Mouse (Mus musculus) liver, adult 2 months (tissue): ENCODE results near the gene Slc51a. TPM values are rescaled to one million over a fixed set of nuclear protein-coding genes. Genes with fewer than 3 reads are reported as not detected.

Experiments used
- DNase-seq: peaks from one replicate; pipeline ENCODE4 v3.0.0-alpha.2; 2011; ENCODE audit warnings: low read depth, low spot score; ENCODE audit errors: extremely low read depth
- H3K27ac ChIP-seq: fragments of 200-500 bp; replicated peaks from 2 replicates; pipeline ENCODE4 v1.5.1; 2012; ENCODE audit warnings: low read depth, mild to moderate bottlenecking, control low read depth, inconsistent platforms, low read length; ENCODE audit not compliant: insufficient read depth
- H3K27me3 ChIP-seq: fragments of 200-500 bp; 2 replicates; pipeline ENCODE4 v1.6.1; 2012; ENCODE audit warnings: mild to moderate bottlenecking, moderate library complexity, low read length, inconsistent platforms; ENCODE audit not compliant: control insufficient read depth, insufficient read depth
- H3K36me3 ChIP-seq: fragments of 200-500 bp; 2 replicates; pipeline ENCODE4 v1.6.1; 2012; ENCODE audit warnings: low read length, inconsistent platforms; ENCODE audit not compliant: control insufficient read depth, insufficient read depth
- H3K4me1 ChIP-seq: fragments of 200-500 bp; 2 replicates; pipeline ENCODE4 v1.6.1; 2011; ENCODE audit warnings: low read length; ENCODE audit not compliant: control insufficient read depth, insufficient read depth
- H3K4me3 ChIP-seq: fragments of 200-500 bp; 2 replicates; pipeline ENCODE4 v1.5.1; 2011; ENCODE audit warnings: low read depth, mild to moderate bottlenecking, control low read depth, low read length, moderate library complexity; ENCODE audit not compliant: insufficient read depth
- H3K79me2 ChIP-seq: fragments of 200-500 bp; 2 replicates; pipeline ENCODE4 v1.6.1; 2012; ENCODE audit warnings: inconsistent platforms, mild to moderate bottlenecking, low read length, moderate library complexity; ENCODE audit not compliant: control insufficient read depth, insufficient read depth
- H3K9ac ChIP-seq: fragments of 200-500 bp; 2 replicates; pipeline ENCODE4 v1.6.1; 2012; ENCODE audit warnings: low read depth, mild to moderate bottlenecking, control low read depth, inconsistent platforms, low read length
- CTCF ChIP-seq: fragments of 200-500 bp; IDR thresholded peaks from 2 replicates; pipeline ENCODE4 v1.5.1; 2011; ENCODE audit warnings: low read depth, low read length, control low read depth
- POLR2A ChIP-seq: fragments of 200-500 bp; IDR thresholded peaks from 2 replicates; pipeline ENCODE4 v1.6.1; 2011; ENCODE audit warnings: low read length, control low read depth; ENCODE audit not compliant: insufficient read depth; ENCODE audit errors: extremely low read depth
- WGBS: fragments of 180-500 bp; shearing (Covaris S2); methylation state at CpG from one replicate; pipeline ENCODE4 v1.1.7; 2018; 5-methylcytosine and 5-hydroxymethylcytosine counted together
- polyA plus RNA-seq: library from polyadenylated mRNA; depleted of rRNA; stranded (reverse); fragments of >200 nt; gene quantifications from 2 replicates; pipeline ENCODE4 v1.2.3, GENCODE M21; 2012; rRNA removed
- total RNA-seq: library from RNA; depleted of rRNA; stranded (reverse); fragments of >200 nt; gene quantifications from 2 replicates; pipeline ENCODE4 v1.2.3, GENCODE M21; 2014; rRNA removed

Gene Slc51a
- total and polyA plus RNA-seq, 2 experiments = 0.06 TPM; not detected in 1

- Histone ChIP-seq H3K79me2 (no peaks in the 10 kb centered on the region; the same call in 1 of the 2 replicates), H3K27me3 (no peaks in the 10 kb centered on the region), H3K4me3 (no peak overlapping the region), H3K9ac (no peak overlapping the region), H3K36me3 (no peaks in the 10 kb centered on the region), H3K27ac (no peak overlapping the region), H3K4me1 (peaks cover 3% of the 10 kb centered on the region)
- WGBS = 87% methylated on average over 3 of the region's 3 CpGs
- TF ChIP-seq POLR2A (no peak), CTCF (no peak)
- DNase-seq = no peak
These were observed 60.2 kb downstream of the Slc51a start for GRCm38 (mm10) chr16:32427506-32427905.

Other genes starting within 250 kb of the Slc51a start
- gene Fbxo45, start 240.7 kb downstream of the Slc51a start, total RNA-seq = 4.4 and 4.5 TPM in 2 replicates
- gene Fbxo45, start 240.7 kb downstream of the Slc51a start, polyA plus RNA-seq = 1.8 and 2.1 TPM in 2 replicates
- gene Wdr53, start 240.7 kb downstream of the Slc51a start, total RNA-seq = 11.3 and 14.6 TPM in 2 replicates
- gene Wdr53, start 240.7 kb downstream of the Slc51a start, polyA plus RNA-seq = 3.7 and 4.1 TPM in 2 replicates
- gene Smco1, start 216.4 kb downstream of the Slc51a start, total RNA-seq = not detected in 2 replicates
- gene Smco1, start 216.4 kb downstream of the Slc51a start, polyA plus RNA-seq = not detected in 2 replicates
- gene Rnf168, start 210.4 kb downstream of the Slc51a start, total RNA-seq = 6.2 and 7.3 TPM in 2 replicates
- 5.1 and 6.2 TPM in 2 replicates for gene Rnf168, start 210.4 kb downstream of the Slc51a start, polyA plus RNA-seq
- 29.7 and 36.8 TPM in 2 replicates for gene Ubxn7, start 155.6 kb downstream of the Slc51a start, total RNA-seq
- gene Ubxn7, start 155.6 kb downstream of the Slc51a start, polyA plus RNA-seq = 1.9 and 2.1 TPM in 2 replicates
- gene Tm4sf19, start 87.4 kb downstream of the Slc51a start, total RNA-seq = not detected in 2 replicates
- gene Tm4sf19, start 87.4 kb downstream of the Slc51a start, polyA plus RNA-seq = not detected in 2 replicates
- 1.4 and 2.2 TPM in 2 replicates for gene Tctex1d2, start 68.2 kb downstream of the Slc51a start, total RNA-seq
- gene Tctex1d2, start 68.2 kb downstream of the Slc51a start, polyA plus RNA-seq = 1.7 and 2.1 TPM in 2 replicates
- 56.1 and 56.6 TPM in 2 replicates for gene Pcyt1a, start 57.0 kb downstream of the Slc51a start, total RNA-seq
- 28.6 and 39.1 TPM in 2 replicates for gene Pcyt1a, start 57.0 kb downstream of the Slc51a start, polyA plus RNA-seq
- not detected in 2 replicates for gene Zdhhc19, start 8.4 kb upstream of the Slc51a start, total RNA-seq
- not detected in 2 replicates for gene Zdhhc19, start 8.4 kb upstream of the Slc51a start, polyA plus RNA-seq
- gene Tfrc, start 121.0 kb upstream of the Slc51a start, total RNA-seq = 16.0 and 36.5 TPM in 2 replicates
- 3.9 and 4.4 TPM in 2 replicates for gene Tfrc, start 121.0 kb upstream of the Slc51a start, polyA plus RNA-seq
- 1.9 and 4.9 TPM in 2 replicates for gene Tnk2, start 156.0 kb upstream of the Slc51a start, total RNA-seq
- gene Tnk2, start 156.0 kb upstream of the Slc51a start, polyA plus RNA-seq = 33.4 and 35.7 TPM in 2 replicates
- 0.18 TPM in 1 of 2 replicates, not detected in the other for gene Muc4, start 248.0 kb upstream of the Slc51a start, total RNA-seq
- 0.02 TPM in 2 replicates for gene Muc4, start 248.0 kb upstream of the Slc51a start, polyA plus RNA-seq